Mouse (Mus musculus) limb, embryonic 14.5 days (tissue): ENCODE data around the gene Slc22a1. TPM values are rescaled to one million over a fixed set of nuclear protein-coding genes. Genes with fewer than 3 reads are reported as not detected.

ENCODE experiments used
- ATAC-seq: fragments of 200-750 bp; cut with Nextera tagmentation; 2 replicates; pipeline ENCODE4 v1.8.0; 2017; ENCODE audit warnings: low read depth, moderate number of reproducible peaks, moderate TSS enrichment; ENCODE audit not compliant: low FRiP score
- DNase-seq: peaks from one replicate; pipeline ENCODE4 v3.0.0-alpha.2; 2015; ENCODE audit warnings: low spot score
- H3K27ac ChIP-seq: fragments of 300-500 bp; sonication (generic); replicated peaks from 2 replicates; pipeline ENCODE4 v1.5.1; 2014; ENCODE audit warnings: low read depth, mild to moderate bottlenecking, low read length, moderate library complexity, mixed read lengths
- H3K27me3 ChIP-seq: fragments of 300-500 bp; sonication (generic); 2 replicates; pipeline ENCODE4 v1.6.1; 2014; ENCODE audit warnings: low read length, mixed read lengths; ENCODE audit not compliant: control insufficient read depth, insufficient read depth
- H3K36me3 ChIP-seq: fragments of 300-500 bp; sonication (generic); 2 replicates; pipeline ENCODE4 v1.6.1; 2014; ENCODE audit warnings: mild to moderate bottlenecking, low read length, moderate library complexity, mixed read lengths; ENCODE audit not compliant: control insufficient read depth, insufficient read depth
- H3K4me1 ChIP-seq: fragments of 300-500 bp; sonication (generic); 2 replicates; pipeline ENCODE4 v1.6.1; 2014; ENCODE audit warnings: antibody characterized with exemption, low read length, mixed read lengths; ENCODE audit not compliant: control insufficient read depth, insufficient read depth
- H3K4me2 ChIP-seq: fragments of 300-500 bp; sonication (generic); replicated peaks from 2 replicates; pipeline ENCODE4 v1.6.1; 2014; ENCODE audit warnings: low read depth, mild to moderate bottlenecking, low read length, moderate library complexity; ENCODE audit not compliant: severe bottlenecking
- H3K4me3 ChIP-seq: fragments of 300-500 bp; sonication (generic); replicated peaks from 2 replicates; pipeline ENCODE4 v1.5.1; 2014; ENCODE audit warnings: low read length
- H3K9ac ChIP-seq: fragments of 300-500 bp; sonication (generic); 2 replicates; pipeline ENCODE4 v1.6.1; 2014; ENCODE audit warnings: mild to moderate bottlenecking, low read depth, low read length, moderate library complexity; ENCODE audit not compliant: severe bottlenecking
- H3K9me3 ChIP-seq: fragments of 300-500 bp; sonication (generic); 2 replicates; pipeline ENCODE4 v1.6.1; 2016; ENCODE audit warnings: low read length; ENCODE audit not compliant: control insufficient read depth
- POLR2A ChIP-seq: fragments of 200-500 bp; IDR thresholded peaks from 2 replicates; pipeline ENCODE4 v1.8.0; 2012; ENCODE audit warnings: inconsistent platforms, mild to moderate bottlenecking, moderate library complexity, borderline replicate concordance; ENCODE audit not compliant: insufficient read depth, insufficient read length; ENCODE audit errors: extremely low read depth
- WGBS: fragments of 180-500 bp; shearing (Covaris S2); extraction: QIAGEN DNeasy Blood & Tissue Kit; methylation state at CpG from one replicate; pipeline ENCODE4 v1.1.7; 2014; 5-methylcytosine and 5-hydroxymethylcytosine counted together
- polyA plus RNA-seq, 2 experiments: library from polyadenylated mRNA; depleted of rRNA in 1 of 2; stranded (reverse) in 1 of 2; unstranded in 1 of 2; fragments of >200 nt; fragmentation: Nextera tagmentation in 1 of 2; extraction: Ambion mirVana in 1 of 2; gene quantifications; 2 replicates each; pipeline versions ENCODE4 v1.2.1 to v1.2.3; 2012 to 2014

Slc22a1 gene
- polyA plus RNA-seq, 2 experiments = 0.14 TPM; not detected in 1

DNA sequence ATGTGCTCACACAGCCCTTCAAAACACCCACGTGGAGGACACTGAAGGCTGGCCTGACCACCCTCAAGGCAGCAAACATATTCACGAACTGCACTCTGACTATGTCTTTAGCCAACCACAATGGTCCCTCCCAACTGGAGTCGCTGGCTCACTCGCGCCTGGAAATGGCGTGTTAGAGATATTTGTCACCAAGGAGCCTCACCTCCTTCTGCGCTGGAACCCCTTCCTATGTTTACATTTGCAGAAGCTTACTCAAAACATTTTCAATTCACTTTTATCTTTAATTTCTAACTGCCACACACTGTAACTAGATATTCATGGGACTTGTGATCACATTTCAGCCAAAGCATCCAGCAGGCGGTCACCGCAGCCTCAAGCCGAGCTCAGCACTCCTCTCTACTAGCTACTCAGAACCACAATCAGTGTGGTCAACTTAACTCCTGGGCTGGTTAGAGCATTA lies 31.0 kb upstream of the Slc22a1 start:
- Histone ChIP-seq H3K36me3 (peaks cover 86% of the 10 kb centered on the region), H3K4me3 (no peak overlapping the region), H3K9me3 (no peaks in the 10 kb centered on the region), H3K4me2 (no peak overlapping the region), H3K27ac (no peak overlapping the region), H3K27me3 (no peaks in the 10 kb centered on the region), H3K4me1 (no peaks in the 10 kb centered on the region; the same call in 1 of the 2 replicates), H3K9ac (no peak overlapping the region)
- no peak for DNase-seq
- 87% methylated on average over 10 of the region's 10 CpGs for WGBS
- no peak for TF ChIP-seq POLR2A
- ATAC-seq = no peak

DNA sequence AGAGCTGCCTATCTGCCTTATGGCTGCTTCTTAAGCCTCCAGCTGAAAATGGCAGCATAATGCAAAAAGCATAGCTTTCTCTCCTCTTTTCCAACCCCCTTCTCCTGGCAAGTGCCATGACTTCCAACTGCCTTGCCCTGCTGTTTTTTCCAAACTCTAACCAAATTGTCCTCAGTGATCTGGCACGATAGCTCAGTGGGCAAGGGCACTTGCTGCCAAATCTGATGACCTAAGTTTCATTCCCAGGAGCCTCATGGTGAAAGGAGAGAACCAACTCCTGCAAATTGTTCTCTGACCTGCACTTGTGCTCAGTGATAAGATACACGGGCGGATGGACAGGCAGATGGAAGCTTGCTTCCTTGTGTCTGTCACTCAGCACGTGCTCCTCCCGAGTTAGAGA lies 27.3 kb upstream of the Slc22a1 start:
- whole genome bisulfite sequencing = 91% methylated on average over 5 of the region's 5 CpGs
- no peak overlapping the region for H3K9ac ChIP-seq
- H3K4me3 ChIP-seq = no peak overlapping the region
- no peak for TF ChIP-seq POLR2A
- DNase-seq (no peak), ATAC-seq (no peak)
- peaks cover 87% of the 10 kb centered on the region for H3K36me3 ChIP-seq
- H3K9me3 ChIP-seq = no peaks in the 10 kb centered on the region
- H3K4me2 ChIP-seq = no peak overlapping the region
- no peak overlapping the region for H3K27ac ChIP-seq
- no peaks in the 10 kb centered on the region for H3K27me3 ChIP-seq
- H3K4me1 ChIP-seq = no peaks in the 10 kb centered on the region

DNA sequence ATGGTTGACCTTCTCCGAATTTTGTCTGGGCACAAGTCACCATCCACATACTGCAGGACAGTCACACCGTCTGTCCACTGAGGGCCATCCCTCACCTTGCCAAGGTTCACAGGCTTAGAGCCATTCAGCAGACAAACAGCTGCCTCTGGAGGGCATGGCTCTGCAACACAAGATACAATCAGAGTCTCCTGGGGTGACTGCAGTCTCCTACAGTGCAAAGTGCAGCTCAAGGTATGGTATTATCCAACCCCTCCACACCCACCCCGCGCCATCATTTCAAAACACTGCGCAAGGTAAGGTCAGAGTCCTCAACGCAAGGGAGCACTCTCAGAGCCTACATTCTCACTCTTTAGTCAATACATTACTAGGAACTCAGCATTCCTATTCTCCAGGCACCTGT lies 24.7 kb upstream of the Slc22a1 start:
- no peak for TF ChIP-seq POLR2A
- Histone ChIP-seq H3K36me3 (peaks cover 91% of the 10 kb centered on the region), H3K4me1 (no peaks in the 10 kb centered on the region), H3K4me3 (no peak overlapping the region), H3K9ac (no peak overlapping the region), H3K27me3 (no peaks in the 10 kb centered on the region), H3K27ac (no peak overlapping the region), H3K9me3 (no peaks in the 10 kb centered on the region), H3K4me2 (no peak overlapping the region)
- ATAC-seq (no peak), DNase-seq (no peak)
- WGBS = 93% methylated on average over 6 of the region's 6 CpGs

DNA sequence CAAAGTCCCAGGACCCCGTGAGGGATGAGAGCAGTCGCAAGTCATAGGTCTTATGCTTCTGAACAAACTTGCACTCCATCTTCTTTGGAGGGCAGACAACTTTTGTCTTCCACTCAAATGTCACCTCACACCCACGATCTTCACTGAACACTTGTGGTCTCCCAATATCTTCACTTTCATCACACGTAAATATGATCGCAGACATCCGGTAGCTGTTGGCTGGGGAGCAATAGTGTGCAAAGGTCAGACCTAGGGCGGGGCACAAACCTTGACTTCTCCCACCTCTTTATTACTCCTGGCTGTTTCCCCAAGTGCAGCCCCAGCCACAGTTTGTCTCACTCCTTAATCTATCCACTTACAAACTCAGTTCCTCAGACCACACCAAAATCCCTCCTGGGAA lies 16.3 kb upstream of the Slc22a1 start:
- H3K27ac ChIP-seq = no peak overlapping the region
- H3K4me2 ChIP-seq = no peak overlapping the region
- ATAC-seq (no peak), DNase-seq (no peak)
- H3K27me3 ChIP-seq = no peaks in the 10 kb centered on the region
- 88% methylated on average over 7 of the region's 7 CpGs for WGBS
- peaks cover 93% of the 10 kb centered on the region for H3K36me3 ChIP-seq
- no peak overlapping the region for H3K9ac ChIP-seq
- H3K4me3 ChIP-seq = no peak overlapping the region
- TF ChIP-seq POLR2A = no peak
- H3K4me1 ChIP-seq = no peaks in the 10 kb centered on the region; the same call in 1 of the 2 replicates
- no peaks in the 10 kb centered on the region for H3K9me3 ChIP-seq

DNA sequence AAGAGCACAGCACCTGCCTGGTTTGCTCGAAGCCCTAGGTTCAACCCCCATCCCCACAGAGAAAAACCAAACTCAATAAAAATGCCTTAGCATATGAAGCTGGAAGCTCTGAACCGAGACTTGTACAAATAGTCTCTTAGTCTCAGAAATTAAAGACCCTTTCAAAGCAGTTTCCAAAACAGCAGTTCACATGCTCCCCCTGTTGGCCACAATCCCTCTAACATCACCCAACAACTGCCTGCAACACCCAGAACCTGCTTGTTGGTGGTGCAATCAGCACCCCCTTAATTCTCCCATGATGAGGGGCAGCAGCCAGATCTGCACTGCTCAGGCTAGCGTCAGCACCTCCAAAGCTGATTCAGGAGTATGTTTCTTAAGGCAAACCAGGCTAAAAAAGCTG lies 13.9 kb upstream of the Slc22a1 start:
- ATAC-seq = 0 out of 2 replicates have a peak, but pooled peaks have one; percentile 18
- 56% methylated on average over 3 of the region's 3 CpGs for WGBS
- Histone ChIP-seq H3K4me3 (no peak overlapping the region), H3K27me3 (no peaks in the 10 kb centered on the region), H3K4me1 (no peaks in the 10 kb centered on the region; the same call in 1 of the 2 replicates), H3K4me2 (no peak overlapping the region), H3K9me3 (no peaks in the 10 kb centered on the region), H3K27ac (no peak overlapping the region), H3K36me3 (peaks cover 94% of the 10 kb centered on the region), H3K9ac (no peak overlapping the region)
- DNase-seq = peak; percentile 33
- TF ChIP-seq POLR2A = no peak
